Mouse (Mus musculus): Measurements from ENCODE around the gene Gm45062. TPM values are rescaled to one million over a fixed set of nuclear protein-coding genes. Genes with fewer than 3 reads are reported as not detected.
"Not testable (repeated sequence)": the region's sequence is repeated elsewhere in the genome, so short reads cannot be mapped to it uniquely, and the experiment has no call there.

Gm45062 gene
- polyA plus RNA-seq, 2 experiments from 2014 or later: 42.6 to 44.3 TPM

- ATAC-seq: no peak
Observed at GRCm38 (mm10) chr6:8316201-8316600, 57.0 kb downstream of the Gm45062 start.

GRCm38 (mm10) chr6:8319591-8319990 lies 60.3 kb downstream of the Gm45062 start:
- no peak for ATAC-seq

GRCm38 (mm10) chr6:8331496-8331895 lies 72.2 kb downstream of the Gm45062 start:
- ATAC-seq: not testable (repeated sequence)

GRCm38 (mm10) chr6:8333380-8333779 lies 74.1 kb downstream of the Gm45062 start:
- ATAC-seq: no peak

GRCm38 (mm10) chr6:8336487-8337390 lies 77.5 kb downstream of the Gm45062 start:
- no peak for ATAC-seq

GRCm38 (mm10) chr6:8339453-8339852 lies 80.2 kb downstream of the Gm45062 start:
- no peak for ATAC-seq

GRCm38 (mm10) chr6:8343271-8343670 lies 84.0 kb downstream of the Gm45062 start:
- no peak for ATAC-seq

GRCm38 (mm10) chr6:8345219-8345856 lies 86.1 kb downstream of the Gm45062 start:
- ATAC-seq: no peak

GRCm38 (mm10) chr6:8347154-8347553 lies 87.9 kb downstream of the Gm45062 start:
- ATAC-seq: no peak

- ATAC-seq: no peak
Observed at GRCm38 (mm10) chr6:8348344-8348743, 89.1 kb downstream of the Gm45062 start.

GRCm38 (mm10) chr6:8349060-8349670 lies 89.9 kb downstream of the Gm45062 start:
- no peak for ATAC-seq

GRCm38 (mm10) chr6:8351507-8351906 lies 92.3 kb downstream of the Gm45062 start:
- peak; percentile 26 for ATAC-seq

GRCm38 (mm10) chr6:8352533-8353168 lies 93.4 kb downstream of the Gm45062 start:
- ATAC-seq: no peak

GRCm38 (mm10) chr6:8353461-8353860 lies 94.2 kb downstream of the Gm45062 start:
- ATAC-seq: no peak

GRCm38 (mm10) chr6:8354846-8355245 lies 95.6 kb downstream of the Gm45062 start:
- no peak for ATAC-seq

- ATAC-seq: no peak
Observed at GRCm38 (mm10) chr6:8358232-8358631, 99.0 kb downstream of the Gm45062 start.

- no peak for ATAC-seq
Observed at GRCm38 (mm10) chr6:8358782-8359181, 99.5 kb downstream of the Gm45062 start.

- ATAC-seq: no peak
Observed at GRCm38 (mm10) chr6:8360805-8361204, 101.6 kb downstream of the Gm45062 start.

- ATAC-seq: no peak
Observed at GRCm38 (mm10) chr6:8364033-8364756, 104.9 kb downstream of the Gm45062 start.

GRCm38 (mm10) chr6:8364757-8365150 lies 105.5 kb downstream of the Gm45062 start:
- no peak for ATAC-seq

GRCm38 (mm10) chr6:8367675-8368074 lies 108.4 kb downstream of the Gm45062 start:
- ATAC-seq: no peak

GRCm38 (mm10) chr6:8368198-8368864 lies 109.1 kb downstream of the Gm45062 start:
- ATAC-seq: no peak

All from activated CD4-positive, CD25-positive, alpha-beta regulatory T cell, adult 4 months (primary cell).